Mouse (Mus musculus) midbrain, postnatal 0 days (tissue): ENCODE data around the gene Apex1. TPM values are rescaled to one million over a fixed set of nuclear protein-coding genes. Genes with fewer than 3 reads are reported as not detected.
"Not testable (repeated sequence)": the region's sequence is repeated elsewhere in the genome, so short reads cannot be mapped to it uniquely, and the experiment has no call there.

Experiments used
- ATAC-seq: fragments of 200-750 bp; cut with Nextera tagmentation; 2 replicates; pipeline ENCODE4 v1.8.0; 2017; ENCODE audit warnings: moderate number of reproducible peaks, mild to moderate bottlenecking, moderate TSS enrichment, moderate library complexity; ENCODE audit not compliant: low FRiP score
- DNase-seq: peaks from one replicate; pipeline ENCODE4 v3.0.0-alpha.2; 2015; ENCODE audit warnings: low spot score
- H3K27ac ChIP-seq: fragments of 300-500 bp; sonication (generic); 2 replicates; pipeline ENCODE4 v1.5.1; 2014; ENCODE audit warnings: low read depth, mild to moderate bottlenecking, low read length, mixed read lengths
- H3K27me3 ChIP-seq: fragments of 300-500 bp; sonication (generic); 2 replicates; pipeline ENCODE4 v1.6.1; 2014; ENCODE audit warnings: low read length, control low read depth, mixed read lengths; ENCODE audit not compliant: insufficient read depth
- H3K36me3 ChIP-seq: fragments of 300-500 bp; sonication (generic); 2 replicates; pipeline ENCODE4 v1.6.1; 2014; ENCODE audit warnings: low read length, control low read depth, mixed read lengths; ENCODE audit not compliant: insufficient read depth
- H3K4me1 ChIP-seq: fragments of 300-500 bp; sonication (generic); 2 replicates; pipeline ENCODE4 v1.6.1; 2014; ENCODE audit warnings: mild to moderate bottlenecking, control low read depth, antibody characterized with exemption, low read length, mixed read lengths; ENCODE audit not compliant: insufficient read depth
- H3K4me2 ChIP-seq: fragments of 300-500 bp; sonication (generic); 2 replicates; pipeline ENCODE4 v1.6.1; 2014; ENCODE audit warnings: low read depth, mild to moderate bottlenecking, low read length, mixed read lengths; ENCODE audit not compliant: poor library complexity, severe bottlenecking
- H3K4me3 ChIP-seq: fragments of 300-500 bp; sonication (generic); 2 replicates; pipeline ENCODE4 v1.5.1; 2014; ENCODE audit warnings: low read depth, mild to moderate bottlenecking, low read length, moderate library complexity
- H3K9ac ChIP-seq: fragments of 300-500 bp; sonication (generic); replicated peaks from 2 replicates; pipeline ENCODE4 v1.6.1; 2014; ENCODE audit warnings: mild to moderate bottlenecking, low read length, moderate library complexity, mixed read lengths; ENCODE audit not compliant: poor library complexity, severe bottlenecking
- H3K9me3 ChIP-seq: fragments of 300-500 bp; sonication (generic); 2 replicates; pipeline ENCODE4 v1.6.1; 2016; ENCODE audit warnings: low read length, control low read depth
- CTCF ChIP-seq: IDR thresholded peaks from 2 replicates; pipeline ENCODE4 v1.5.1; 2016; ENCODE audit warnings: antibody characterized with exemption, mild to moderate bottlenecking
- WGBS: fragments of 180-500 bp; shearing (Covaris S2); extraction: QIAGEN DNeasy Blood & Tissue Kit; methylation state at CpG from one replicate; pipeline ENCODE4 v1.1.7; 2014; 5-methylcytosine and 5-hydroxymethylcytosine counted together
- polyA plus RNA-seq: library from polyadenylated mRNA; unstranded; fragments of >200 nt; fragmentation: Nextera tagmentation; extraction: Ambion mirVana; gene quantifications from 2 replicates; pipeline ENCODE4 v1.2.1, GENCODE M21; 2015
- total RNA-seq: library from RNA; depleted of rRNA; stranded (reverse); fragments of >200 nt; gene quantifications from 2 replicates; pipeline ENCODE4 v1.2.3, GENCODE M21; 2014

The Apex1 gene
- total and polyA plus RNA-seq, 2 experiments from 2014 or later = 79.9 to 150 TPM

- no peaks in the 10 kb centered on the region for H3K4me1 ChIP-seq
- 16% methylated on average over 31 of the region's 31 CpGs for WGBS
- TF ChIP-seq CTCF = peak; percentile 50; the same call in 1 of the 2 replicates
Observed at GRCm38 (mm10) chr14:50943932-50944667, 19.3 kb downstream of the Apex1 start, which contains the start of gene Gm49342. Gm49342 (plus strand) TSS chr14:50944517.

GRCm38 (mm10) chr14:50944668-50945033, 19.9 kb downstream of the Apex1 start:
- H3K27me3 ChIP-seq, H3K36me3 ChIP-seq, H3K9me3 ChIP-seq, H3K4me1 ChIP-seq: not testable (repeated sequence)
- peak; percentile 50 for TF ChIP-seq CTCF
- WGBS = 0% methylated on average over 12 of the region's 15 CpGs
- Histone ChIP-seq H3K4me3 (peak overlapping the region; percentile 46), H3K4me2 (peak overlapping the region; percentile 59), H3K27ac (peak overlapping the region; percentile 67), H3K9ac (peak overlapping the region; percentile 50)
- peak; percentile 58 for DNase-seq
- ATAC-seq = peak; percentile 97

More at GRCm38 (mm10) chr14:50943932-50944667, 19.3 kb downstream of the Apex1 start, which contains the start of gene Gm49342:
- H3K9me3 ChIP-seq = no peaks in the 10 kb centered on the region
- peak within 1 kb of the TSS; percentile 50 for H3K9ac ChIP-seq
- no peaks in the 10 kb centered on the region for H3K36me3 ChIP-seq
- H3K4me3 ChIP-seq = peak within 1 kb of the TSS; percentile 46
- peak; percentile 98 for ATAC-seq
- H3K27ac ChIP-seq = peak within 1 kb of the TSS; percentile 67
- H3K27me3 ChIP-seq = no peaks in the 10 kb centered on the region
- peak within 1 kb of the TSS; percentile 59 for H3K4me2 ChIP-seq
- peak; percentile 94 for DNase-seq

DNA sequence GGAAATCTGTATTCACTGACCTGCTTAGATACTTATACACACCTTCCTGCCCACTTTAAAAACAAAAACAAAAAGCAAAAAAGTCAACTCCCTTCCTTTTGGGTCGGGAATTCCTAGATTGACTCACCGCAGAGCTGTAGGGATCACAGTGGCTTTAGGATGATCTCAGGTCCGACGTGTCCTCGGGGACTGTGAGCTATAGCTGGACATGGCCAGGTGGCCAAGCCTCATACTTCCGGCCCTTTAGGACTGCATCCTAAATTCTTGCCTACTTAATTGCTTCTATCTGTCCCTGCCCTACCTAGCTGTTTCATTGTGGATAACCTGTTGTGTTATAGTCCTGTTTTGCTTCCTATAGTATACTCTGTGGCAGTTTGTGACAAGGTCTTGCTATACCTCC, 20.3 kb downstream of the Apex1 start:
- not testable (repeated sequence) for H3K36me3 ChIP-seq, H3K27me3 ChIP-seq, H3K4me1 ChIP-seq, H3K9me3 ChIP-seq, ATAC-seq, DNase-seq
- H3K4me3 ChIP-seq = peak overlapping the region; percentile 46
- H3K27ac ChIP-seq = peak overlapping the region; percentile 67; the same call in 1 of the 2 replicates
- H3K4me2 ChIP-seq = peak overlapping the region; percentile 59
- 7% methylated on average over 6 of the region's 6 CpGs for WGBS
- peak overlapping the region; percentile 50 for H3K9ac ChIP-seq

- H3K9me3 ChIP-seq, H3K27ac ChIP-seq, DNase-seq, H3K27me3 ChIP-seq, ATAC-seq, H3K36me3 ChIP-seq, H3K4me1 ChIP-seq, H3K9ac ChIP-seq: not testable (repeated sequence)
- peak overlapping the region; percentile 46 for H3K4me3 ChIP-seq
- H3K4me2 ChIP-seq = peak overlapping the region; percentile 59
- WGBS = 20% methylated on average over 3 of the region's 3 CpGs
Observed at GRCm38 (mm10) chr14:50945526-50945925, 20.8 kb downstream of the Apex1 start.

GRCm38 (mm10) chr14:50955487-50955886, 30.7 kb downstream of the Apex1 start:
- Histone ChIP-seq H3K4me1 (no peaks in the 10 kb centered on the region), H3K4me2 (no peak overlapping the region), H3K9me3 (no peaks in the 10 kb centered on the region), H3K36me3 (no peaks in the 10 kb centered on the region), H3K9ac (no peak overlapping the region), H3K27me3 (no peaks in the 10 kb centered on the region), H3K27ac (no peak overlapping the region), H3K4me3 (no peak overlapping the region)
- TF ChIP-seq CTCF = no peak
- no peak for DNase-seq
- WGBS = 89% methylated on average over 10 of the region's 10 CpGs
- ATAC-seq = no peak

GRCm38 (mm10) chr14:50955942-50956508, 31.3 kb downstream of the Apex1 start, which contains the start of gene Pnp2:
Pnp2 (plus strand) TSS chr14:50955992.
- H3K27me3 ChIP-seq, H3K9me3 ChIP-seq, H3K27ac ChIP-seq, H3K4me1 ChIP-seq, H3K9ac ChIP-seq, H3K4me3 ChIP-seq, H3K36me3 ChIP-seq: not testable (repeated sequence)
- H3K4me2 ChIP-seq = peak within 1 kb of the TSS; percentile 20; the same call in 1 of the 2 replicates
- DNase-seq = peak; percentile 27
- TF ChIP-seq CTCF = peak; percentile 20
- WGBS = 9% methylated on average over 18 of the region's 19 CpGs
- peak; percentile 87 for ATAC-seq

DNA sequence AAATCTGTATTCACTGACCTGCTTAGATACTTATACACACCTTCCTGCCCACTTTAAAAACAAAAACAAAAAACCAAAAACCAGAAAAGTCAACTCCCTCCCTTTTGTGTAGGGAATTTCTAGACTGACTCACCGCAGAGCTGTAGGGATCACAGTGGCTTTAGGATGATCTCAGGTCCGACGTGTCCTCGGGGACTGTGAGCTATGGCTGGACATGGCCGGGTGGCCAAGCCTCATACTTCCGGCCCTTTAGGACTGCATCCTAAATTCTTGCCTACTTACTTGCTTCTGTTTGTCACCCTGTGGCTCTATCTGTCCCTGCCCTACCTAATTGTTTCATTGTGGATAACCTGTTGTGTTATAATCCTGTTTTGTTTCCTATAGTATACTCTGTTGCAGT, 32.0 kb downstream of the Apex1 start:
- not testable (repeated sequence) for H3K4me1 ChIP-seq, H3K27ac ChIP-seq, DNase-seq, H3K9me3 ChIP-seq, H3K27me3 ChIP-seq, ATAC-seq, H3K4me3 ChIP-seq, H3K9ac ChIP-seq, H3K36me3 ChIP-seq
- H3K4me2 ChIP-seq = peak overlapping the region; percentile 20; the same call in 1 of the 2 replicates
- WGBS = 77% methylated on average over 6 of the region's 6 CpGs

DNA sequence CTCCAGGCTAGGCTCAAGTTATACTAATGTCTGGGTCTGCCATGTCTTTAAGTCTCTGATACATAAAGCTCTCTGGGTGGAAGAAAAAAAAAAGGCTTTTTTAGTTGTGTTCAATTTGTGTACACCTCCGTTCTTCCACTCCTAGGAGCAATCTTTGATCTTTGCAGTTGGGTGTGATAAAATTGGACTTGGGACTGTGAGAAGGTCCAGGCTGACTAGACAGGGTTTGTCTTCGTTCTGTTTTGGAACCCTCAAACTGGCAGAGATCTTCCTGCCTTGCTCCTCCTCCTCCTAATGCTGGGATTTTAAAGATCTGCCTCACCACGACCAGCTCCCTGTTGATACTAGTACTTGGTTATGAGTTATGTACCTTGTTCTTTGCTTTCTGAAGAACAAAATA, 32.4 kb downstream of the Apex1 start:
- H3K4me3 ChIP-seq, H3K36me3 ChIP-seq, H3K4me2 ChIP-seq, H3K9ac ChIP-seq, DNase-seq, H3K27me3 ChIP-seq, H3K27ac ChIP-seq, ATAC-seq, H3K4me1 ChIP-seq, H3K9me3 ChIP-seq: not testable (repeated sequence)
- 70% methylated on average over 3 of the region's 3 CpGs for WGBS
